Mouse (Mus musculus) limb, embryonic 14.5 days (tissue): ENCODE data around the gene Htr7. TPM values are rescaled to one million over a fixed set of nuclear protein-coding genes. Genes with fewer than 3 reads are reported as not detected.
A peak's percentile ranks its signal among the peaks of the same experiment; 100 is the strongest.

Experiments
- ATAC-seq: fragments of 200-750 bp; cut with Nextera tagmentation; 2 replicates; pipeline ENCODE4 v1.8.0; 2017; ENCODE audit warnings: low read depth, moderate number of reproducible peaks, moderate TSS enrichment; ENCODE audit not compliant: low FRiP score
- DNase-seq: peaks from one replicate; pipeline ENCODE4 v3.0.0-alpha.2; 2015; ENCODE audit warnings: low spot score
- H3K27ac ChIP-seq: fragments of 300-500 bp; sonication (generic); replicated peaks from 2 replicates; pipeline ENCODE4 v1.5.1; 2014; ENCODE audit warnings: low read depth, mild to moderate bottlenecking, low read length, moderate library complexity, mixed read lengths
- H3K27me3 ChIP-seq: fragments of 300-500 bp; sonication (generic); 2 replicates; pipeline ENCODE4 v1.6.1; 2014; ENCODE audit warnings: low read length, mixed read lengths; ENCODE audit not compliant: control insufficient read depth, insufficient read depth
- H3K36me3 ChIP-seq: fragments of 300-500 bp; sonication (generic); 2 replicates; pipeline ENCODE4 v1.6.1; 2014; ENCODE audit warnings: mild to moderate bottlenecking, low read length, moderate library complexity, mixed read lengths; ENCODE audit not compliant: control insufficient read depth, insufficient read depth
- H3K4me1 ChIP-seq: fragments of 300-500 bp; sonication (generic); 2 replicates; pipeline ENCODE4 v1.6.1; 2014; ENCODE audit warnings: antibody characterized with exemption, low read length, mixed read lengths; ENCODE audit not compliant: control insufficient read depth, insufficient read depth
- H3K4me2 ChIP-seq: fragments of 300-500 bp; sonication (generic); replicated peaks from 2 replicates; pipeline ENCODE4 v1.6.1; 2014; ENCODE audit warnings: low read depth, mild to moderate bottlenecking, low read length, moderate library complexity; ENCODE audit not compliant: severe bottlenecking
- H3K4me3 ChIP-seq: fragments of 300-500 bp; sonication (generic); replicated peaks from 2 replicates; pipeline ENCODE4 v1.5.1; 2014; ENCODE audit warnings: low read length
- H3K9ac ChIP-seq: fragments of 300-500 bp; sonication (generic); 2 replicates; pipeline ENCODE4 v1.6.1; 2014; ENCODE audit warnings: mild to moderate bottlenecking, low read depth, low read length, moderate library complexity; ENCODE audit not compliant: severe bottlenecking
- H3K9me3 ChIP-seq: fragments of 300-500 bp; sonication (generic); 2 replicates; pipeline ENCODE4 v1.6.1; 2016; ENCODE audit warnings: low read length; ENCODE audit not compliant: control insufficient read depth
- POLR2A ChIP-seq: fragments of 200-500 bp; IDR thresholded peaks from 2 replicates; pipeline ENCODE4 v1.8.0; 2012; ENCODE audit warnings: inconsistent platforms, mild to moderate bottlenecking, moderate library complexity, borderline replicate concordance; ENCODE audit not compliant: insufficient read depth, insufficient read length; ENCODE audit errors: extremely low read depth
- WGBS: fragments of 180-500 bp; shearing (Covaris S2); extraction: QIAGEN DNeasy Blood & Tissue Kit; methylation state at CpG from one replicate; pipeline ENCODE4 v1.1.7; 2014; 5-methylcytosine and 5-hydroxymethylcytosine counted together
- polyA plus RNA-seq, 2 experiments: library from polyadenylated mRNA; depleted of rRNA in 1 of 2; stranded (reverse) in 1 of 2; unstranded in 1 of 2; fragments of >200 nt; fragmentation: Nextera tagmentation in 1 of 2; extraction: Ambion mirVana in 1 of 2; gene quantifications; 2 replicates each; pipeline versions ENCODE4 v1.2.1 to v1.2.3; 2012 to 2014

Gene Htr7
- polyA plus RNA-seq, 2 experiments: 0.34 to 0.53 TPM

DNA sequence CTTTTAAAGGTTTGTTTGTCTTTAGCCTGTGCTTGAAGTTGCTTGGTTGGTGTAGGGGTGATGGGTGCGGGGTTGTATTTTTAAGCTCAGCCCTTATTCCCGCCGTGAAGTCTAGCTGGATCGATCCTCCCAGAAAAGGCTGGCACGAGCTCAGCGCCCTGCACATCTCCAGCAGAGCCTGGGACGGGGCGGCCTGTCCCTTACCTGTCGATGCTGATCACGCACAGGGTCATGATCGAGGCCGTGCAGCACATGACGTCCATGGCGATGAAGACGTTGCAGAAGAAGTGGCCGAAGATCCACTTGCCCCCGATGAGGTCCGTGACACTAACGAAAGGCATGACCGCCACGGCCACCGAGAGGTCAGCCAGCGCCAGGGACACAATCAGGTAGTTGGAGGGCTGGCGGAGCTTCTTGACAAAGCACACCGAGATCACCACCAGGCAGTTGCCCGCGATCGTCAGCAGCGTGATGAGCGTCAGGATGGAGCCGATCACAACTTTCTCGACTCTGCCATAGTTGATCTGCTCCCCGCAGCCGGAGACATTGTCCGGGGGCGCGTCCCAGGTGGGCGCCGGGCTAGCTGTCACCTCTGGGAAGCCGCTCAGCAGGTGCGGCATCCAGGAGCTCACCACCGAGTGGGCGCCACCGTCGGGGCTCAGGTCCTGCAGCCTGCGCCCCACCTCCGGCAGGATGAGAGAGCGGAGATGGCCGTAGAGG, 645 bp downstream of the Htr7 start:
- Histone ChIP-seq H3K27ac (no peak overlapping the region), H3K9ac (peak overlapping the region; percentile 43; the same call in 1 of the 2 replicates), H3K4me2 (peak overlapping the region; percentile 91), H3K27me3 (peaks cover 37% of the 10 kb centered on the region), H3K4me3 (peak overlapping the region; percentile 54), H3K9me3 (no peaks in the 10 kb centered on the region), H3K36me3 (no peaks in the 10 kb centered on the region), H3K4me1 (peaks cover 4% of the 10 kb centered on the region; the same call in 1 of the 2 replicates)
- TF ChIP-seq POLR2A: no peak
- WGBS: 9% methylated on average over 44 of the region's 49 CpGs
- no peak for DNase-seq
- ATAC-seq: peak; percentile 41; the same call in 1 of the 2 replicates

DNA sequence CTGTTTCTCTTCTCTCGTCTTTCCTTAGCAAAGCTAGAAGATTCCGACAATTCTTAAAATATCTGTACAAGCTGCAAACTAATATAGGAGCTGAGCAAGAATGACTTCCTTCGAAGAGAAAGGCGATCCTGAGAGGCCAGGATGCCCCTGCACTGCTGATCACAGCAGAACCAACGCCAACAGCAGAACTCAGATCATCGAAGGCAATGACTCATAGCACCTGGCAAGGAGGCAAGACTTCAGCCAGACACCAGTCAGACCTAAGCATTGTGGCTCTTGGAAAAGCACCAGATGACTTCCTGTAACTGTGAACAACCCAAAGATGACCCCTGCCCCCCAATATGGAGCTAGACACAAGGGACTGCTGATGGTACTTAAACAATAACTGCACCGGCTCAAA, 11.3 kb downstream of the Htr7 start:
- no peak for TF ChIP-seq POLR2A
- ATAC-seq: no peak
- Histone ChIP-seq H3K9me3 (no peaks in the 10 kb centered on the region), H3K4me2 (no peak overlapping the region), H3K9ac (no peak overlapping the region), H3K36me3 (no peaks in the 10 kb centered on the region), H3K27ac (no peak overlapping the region), H3K4me3 (no peak overlapping the region), H3K27me3 (no peaks in the 10 kb centered on the region), H3K4me1 (no peaks in the 10 kb centered on the region)
- DNase-seq: no peak
- 79% methylated on average over 7 of the region's 7 CpGs for WGBS

GRCm38 (mm10) chr19:36014836-36015235, 42.5 kb downstream of the Htr7 start:
- Histone ChIP-seq H3K9ac (no peak overlapping the region), H3K9me3 (no peaks in the 10 kb centered on the region), H3K4me2 (no peak overlapping the region), H3K4me3 (no peak overlapping the region), H3K4me1 (no peaks in the 10 kb centered on the region), H3K36me3 (no peaks in the 10 kb centered on the region), H3K27me3 (no peaks in the 10 kb centered on the region), H3K27ac (no peak overlapping the region)
- no peak for TF ChIP-seq POLR2A
- DNase-seq (no peak), ATAC-seq (no peak)
- WGBS: 15% methylated on average over 3 of the region's 3 CpGs

- no peak overlapping the region for H3K4me3 ChIP-seq
- H3K36me3 ChIP-seq: no peaks in the 10 kb centered on the region
- no peaks in the 10 kb centered on the region for H3K9me3 ChIP-seq
- DNase-seq: no peak
- H3K4me1 ChIP-seq: 0 out of 2 replicates have a peak, but pooled peaks cover 4% of the 10 kb centered on the region
- no peak overlapping the region for H3K9ac ChIP-seq
- no peak overlapping the region for H3K27ac ChIP-seq
- no peak for ATAC-seq
- H3K4me2 ChIP-seq: no peak overlapping the region
- H3K27me3 ChIP-seq: no peaks in the 10 kb centered on the region
- TF ChIP-seq POLR2A: no peak
- WGBS: 82% methylated on average over 6 of the region's 6 CpGs
These were observed 51.0 kb downstream of the Htr7 start for GRCm38 (mm10) chr19:36006277-36006676.

DNA sequence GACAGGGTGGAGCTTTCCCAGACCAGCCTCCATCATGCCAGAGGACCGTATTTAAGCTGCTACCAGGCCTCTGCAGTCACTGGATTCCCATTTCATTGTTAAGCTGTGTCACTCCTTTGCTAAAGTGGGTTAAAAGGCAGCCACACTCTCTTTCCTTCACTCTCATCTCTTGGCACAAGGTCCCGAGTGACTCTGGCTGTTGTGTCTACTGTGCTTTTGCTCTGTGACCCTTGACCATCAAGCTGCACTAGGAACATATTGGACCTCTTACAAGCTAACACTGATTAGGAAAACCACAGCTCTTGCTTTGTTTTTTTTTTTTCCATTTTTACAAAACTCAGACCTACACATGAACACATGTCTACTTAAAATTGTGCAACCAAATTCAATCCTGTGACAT, 52.3 kb downstream of the Htr7 start:
- Histone ChIP-seq H3K9ac (no peak overlapping the region), H3K4me1 (0 out of 2 replicates have a peak, but pooled peaks cover 4% of the 10 kb centered on the region), H3K4me3 (no peak overlapping the region), H3K27me3 (no peaks in the 10 kb centered on the region), H3K9me3 (no peaks in the 10 kb centered on the region), H3K36me3 (no peaks in the 10 kb centered on the region), H3K27ac (no peak overlapping the region), H3K4me2 (no peak overlapping the region)
- TF ChIP-seq POLR2A: no peak
- no peak for DNase-seq
- no peak for ATAC-seq
- WGBS: 29% methylated on average over 2 of the region's 2 CpGs
